Mouse (Mus musculus) megakaryocyte, embryonic 14.5 days (primary cell): ENCODE measurements at regions not wholly inside any gene's neighbourhood (a gene's known extent, or its start where the extent isn't known, plus 50 kb on each side); places are given as distances from the start of the nearest gene placed in this dataset.
A peak's percentile ranks its signal among the peaks of the same experiment; 100 is the strongest.

Experiments used
- H3K27me3 ChIP-seq: replicated peaks from 2 replicates; pipeline ENCODE3; 2012; ENCODE audit warnings: inconsistent platforms
- H3K36me3 ChIP-seq: replicated peaks from 2 replicates; pipeline ENCODE3; 2012; ENCODE audit warnings: low read length, inconsistent platforms, mixed read lengths
- H3K4me1 ChIP-seq: 2 replicates; pipeline ENCODE4 v1.6.1; 2012; ENCODE audit warnings: inconsistent platforms
- H3K4me3 ChIP-seq: replicated peaks from 2 replicates; pipeline ENCODE3; 2012; ENCODE audit warnings: moderate library complexity, mild to moderate bottlenecking, inconsistent platforms
- H3K9me3 ChIP-seq: 2 replicates; pipeline ENCODE4 v1.6.1; 2012; ENCODE audit warnings: inconsistent platforms
- FLI1 ChIP-seq: IDR thresholded peaks from 2 replicates; pipeline ENCODE4 v1.6.1; 2012; ENCODE audit warnings: low read length, inconsistent platforms, mixed read lengths
- GATA1 ChIP-seq: IDR thresholded peaks from 3 replicates; pipeline ENCODE4 v1.6.1; 2012; ENCODE audit warnings: mixed read lengths, low read length, inconsistent platforms, borderline replicate concordance

- Histone ChIP-seq H3K4me3 (no peak overlapping the region), H3K27me3 (no peaks in the 10 kb centered on the region), H3K36me3 (no peaks in the 10 kb centered on the region), H3K4me1 (no peaks in the 10 kb centered on the region), H3K9me3 (peaks cover 9% of the 10 kb centered on the region)
- TF ChIP-seq FLI1 (no peak), GATA1 (no peak)
These were observed 226.6 kb upstream of the Zfp637 start for GRCm38 (mm10) chr6:117614386-117614785.

- Histone ChIP-seq H3K9me3 (no peaks in the 10 kb centered on the region), H3K27me3 (no peaks in the 10 kb centered on the region), H3K4me3 (no peak overlapping the region), H3K4me1 (no peaks in the 10 kb centered on the region), H3K36me3 (no peaks in the 10 kb centered on the region)
- TF ChIP-seq FLI1: no peak
- no peak for TF ChIP-seq GATA1
These were observed 223.8 kb upstream of the Zfp637 start for GRCm38 (mm10) chr6:117617168-117617567.

- Histone ChIP-seq H3K36me3 (no peaks in the 10 kb centered on the region), H3K4me1 (no peaks in the 10 kb centered on the region), H3K4me3 (no peak overlapping the region), H3K27me3 (no peaks in the 10 kb centered on the region), H3K9me3 (no peaks in the 10 kb centered on the region)
- TF ChIP-seq GATA1 (no peak), FLI1 (no peak)
These were observed 223.0 kb upstream of the Zfp637 start for GRCm38 (mm10) chr6:117617951-117618350.

GRCm38 (mm10) chr6:117619606-117620005 is 221.4 kb upstream of the Zfp637 start:
- TF ChIP-seq GATA1 (no peak), FLI1 (no peak)
- H3K4me1 ChIP-seq: no peaks in the 10 kb centered on the region
- H3K9me3 ChIP-seq: no peaks in the 10 kb centered on the region
- no peaks in the 10 kb centered on the region for H3K36me3 ChIP-seq
- H3K27me3 ChIP-seq: no peaks in the 10 kb centered on the region
- no peak overlapping the region for H3K4me3 ChIP-seq

- Histone ChIP-seq H3K27me3 (no peaks in the 10 kb centered on the region), H3K4me3 (no peak overlapping the region), H3K9me3 (peaks cover 4% of the 10 kb centered on the region; the same call in 1 of the 2 replicates), H3K36me3 (no peaks in the 10 kb centered on the region), H3K4me1 (no peaks in the 10 kb centered on the region)
- TF ChIP-seq GATA1 (no peak), FLI1 (no peak)
These were observed 218.5 kb upstream of the Zfp637 start for GRCm38 (mm10) chr6:117622446-117622845.

- no peak for TF ChIP-seq FLI1
- TF ChIP-seq GATA1: no peak
- Histone ChIP-seq H3K9me3 (peaks cover 9% of the 10 kb centered on the region; the same call in 1 of the 2 replicates), H3K27me3 (no peaks in the 10 kb centered on the region), H3K36me3 (no peaks in the 10 kb centered on the region), H3K4me3 (no peak overlapping the region), H3K4me1 (no peaks in the 10 kb centered on the region)
These were observed 218.0 kb upstream of the Zfp637 start for GRCm38 (mm10) chr6:117622946-117623345.

GRCm38 (mm10) chr6:117625716-117626115 is 215.3 kb upstream of the Zfp637 start:
- Histone ChIP-seq H3K9me3 (peaks cover 26% of the 10 kb centered on the region), H3K27me3 (no peaks in the 10 kb centered on the region)

GRCm38 (mm10) chr6:117627461-117627860 is 213.5 kb upstream of the Zfp637 start:
- Histone ChIP-seq H3K36me3 (no peaks in the 10 kb centered on the region), H3K9me3 (peaks cover 31% of the 10 kb centered on the region), H3K4me3 (no peak overlapping the region), H3K4me1 (no peaks in the 10 kb centered on the region), H3K27me3 (no peaks in the 10 kb centered on the region)
- TF ChIP-seq GATA1 (no peak), FLI1 (no peak)

More at GRCm38 (mm10) chr6:117625716-117626115, 215.3 kb upstream of the Zfp637 start:
- Histone ChIP-seq H3K4me3 (peak overlapping the region; percentile 19), H3K36me3 (no peaks in the 10 kb centered on the region), H3K4me1 (no peaks in the 10 kb centered on the region)
- TF ChIP-seq GATA1 (no peak), FLI1 (no peak)

GRCm38 (mm10) chr6:117646628-117647027 is 194.4 kb upstream of the Zfp637 start:
- TF ChIP-seq GATA1 (no peak), FLI1 (no peak)
- no peaks in the 10 kb centered on the region for H3K27me3 ChIP-seq
- no peak overlapping the region for H3K4me3 ChIP-seq
- H3K9me3 ChIP-seq: 0 out of 2 replicates have a peak, but pooled peaks cover 2% of the 10 kb centered on the region
- no peaks in the 10 kb centered on the region for H3K36me3 ChIP-seq
- no peaks in the 10 kb centered on the region for H3K4me1 ChIP-seq

GRCm38 (mm10) chr6:117650541-117650940 is 190.4 kb upstream of the Zfp637 start:
- Histone ChIP-seq H3K4me1 (no peaks in the 10 kb centered on the region), H3K9me3 (no peaks in the 10 kb centered on the region), H3K36me3 (no peaks in the 10 kb centered on the region), H3K4me3 (no peak overlapping the region), H3K27me3 (no peaks in the 10 kb centered on the region)
- TF ChIP-seq FLI1 (no peak), GATA1 (no peak)

GRCm38 (mm10) chr6:117651551-117651950 is 189.4 kb upstream of the Zfp637 start:
- no peaks in the 10 kb centered on the region for H3K9me3 ChIP-seq
- no peaks in the 10 kb centered on the region for H3K4me1 ChIP-seq
- H3K27me3 ChIP-seq: no peaks in the 10 kb centered on the region
- no peak overlapping the region for H3K4me3 ChIP-seq
- TF ChIP-seq GATA1 (no peak), FLI1 (no peak)
- no peaks in the 10 kb centered on the region for H3K36me3 ChIP-seq
